Mouse (Mus musculus) ES-E14 (cell line): Measurements from ENCODE around the gene Kat6b. TPM values are rescaled to one million over a fixed set of nuclear protein-coding genes. Genes with fewer than 3 reads are reported as not detected.

Experiments used
- DNase-seq: peaks from one replicate; pipeline ENCODE4 v3.0.0-alpha.2; 2013; ENCODE audit warnings: low read depth, low spot score
- H3K27ac ChIP-seq: 2 replicates; pipeline ENCODE4 v1.5.1; 2012; ENCODE audit warnings: low read depth, mild to moderate bottlenecking, low read length, moderate library complexity, mixed read lengths; ENCODE audit not compliant: poor library complexity, insufficient read depth, severe bottlenecking
- H3K36me3 ChIP-seq: 2 replicates; pipeline ENCODE4 v1.6.1; 2012; ENCODE audit warnings: mild to moderate bottlenecking, low read length, moderate library complexity, mixed read lengths; ENCODE audit not compliant: control insufficient read depth, poor library complexity, insufficient read depth, severe bottlenecking
- H3K4me1 ChIP-seq, 2 experiments: fragments of 150-350 bp in 1 of 2; sonication (generic) in 1 of 2; 2 replicates each; pipeline ENCODE4 v1.6.1; 2012; ENCODE audit warnings: low read length in 2 of 2, mild to moderate bottlenecking in 1 of 2, mixed read lengths in 1 of 2; ENCODE audit not compliant: control insufficient read depth in 2 of 2, insufficient read depth in 2 of 2, poor library complexity in 1 of 2
- H3K4me3 ChIP-seq, 2 experiments: fragments of 150-350 bp in 1 of 2; sonication (generic) in 1 of 2; 2 replicates each; pipeline ENCODE4 v1.5.1; 2012; ENCODE audit warnings: low read length in 2 of 2, low read depth in 1 of 2, mild to moderate bottlenecking in 1 of 2, mixed read lengths in 1 of 2; ENCODE audit not compliant: insufficient read depth in 1 of 2, poor library complexity in 1 of 2, severe bottlenecking in 1 of 2
- H3K9ac ChIP-seq: 2 replicates; pipeline ENCODE4 v1.6.1; 2012; ENCODE audit warnings: low read depth, mild to moderate bottlenecking, low read length, mixed read lengths; ENCODE audit not compliant: poor library complexity, insufficient read depth, severe bottlenecking
- H3K9me3 ChIP-seq: fragments of 150-350 bp; sonication (generic); 2 replicates; pipeline ENCODE4 v1.6.1; 2012; ENCODE audit warnings: low read depth, mild to moderate bottlenecking, low read length; ENCODE audit not compliant: control insufficient read depth, insufficient read depth
- CHD2 ChIP-seq: IDR thresholded peaks from 2 replicates; pipeline ENCODE4 v1.6.1; 2014; ENCODE audit warnings: mild to moderate bottlenecking, low read depth, low read length, inconsistent platforms
- HCFC1 ChIP-seq: IDR thresholded peaks from 2 replicates; pipeline ENCODE4 v1.6.1; 2012; ENCODE audit warnings: low read length, inconsistent platforms, borderline replicate concordance; ENCODE audit not compliant: insufficient read depth
- MAFK ChIP-seq: IDR thresholded peaks from 2 replicates; pipeline ENCODE4 v1.6.1; 2014; ENCODE audit warnings: mild to moderate bottlenecking, low read depth, low read length, inconsistent platforms; ENCODE audit not compliant: insufficient read depth
- ZC3H11A ChIP-seq: IDR thresholded peaks from 2 replicates; pipeline ENCODE4 v1.6.1; 2012; ENCODE audit warnings: low read depth, mild to moderate bottlenecking, inconsistent platforms, low read length, borderline replicate concordance
- ZNF384 ChIP-seq: IDR thresholded peaks from 2 replicates; pipeline ENCODE4 v1.6.1; 2012; ENCODE audit warnings: low read depth, low read length, inconsistent platforms
- in situ Hi-C, 2 experiments: fragments of 600-800 bp; cut with MboI; formaldehyde crosslinking; loops; one replicate each; pipeline ENCODE4 v1.15.1; 2025; ENCODE audit warnings: low sequenced_read_pairs in 2 of 2, inconsistent platforms in 1 of 2; ENCODE audit not compliant: unreplicated experiment in 2 of 2
- total RNA-seq: library from RNA; depleted of rRNA; stranded (reverse); fragments of 300-350 nt; gene quantifications from 2 replicates; pipeline ENCODE4 v1.2.3, GENCODE M21; 2012

The Kat6b gene
- total RNA-seq, 1 experiment, result 172 TPM

- in situ Hi-C loops, result no loop called here
- no peak for DNase-seq
- H3K27ac ChIP-seq, result no peak overlapping the region
Observed at GRCm38 (mm10) chr14:21533566-21533965, 52.3 kb downstream of the Kat6b start.

GRCm38 (mm10) chr14:21534066-21534465 is 52.8 kb downstream of the Kat6b start:
- in situ Hi-C loops, result no loop called here
- H3K4me3 ChIP-seq, result no peak overlapping the region
- TF ChIP-seq HCFC1, result no peak
- TF ChIP-seq ZC3H11A, result no peak
- no peak for TF ChIP-seq ZNF384
- no peak for TF ChIP-seq MAFK
- no peak for TF ChIP-seq CHD2
- no peaks in the 10 kb centered on the region for H3K9me3 ChIP-seq
- H3K9ac ChIP-seq, result no peak overlapping the region
- H3K4me1 ChIP-seq, result peaks cover 11 to 29% of the 10 kb centered on the region in 2 experiments
- no peak for DNase-seq
- H3K27ac ChIP-seq, result no peak overlapping the region
- peaks cover 5% of the 10 kb centered on the region for H3K36me3 ChIP-seq

More at GRCm38 (mm10) chr14:21533566-21533965, 52.3 kb downstream of the Kat6b start:
- TF ChIP-seq ZNF384 (no peak), HCFC1 (no peak), CHD2 (no peak), MAFK (no peak), ZC3H11A (no peak)
- no peak overlapping the region for H3K9ac ChIP-seq
- H3K9me3 ChIP-seq, result no peaks in the 10 kb centered on the region
- peaks cover 11 to 26% of the 10 kb centered on the region in 2 experiments for H3K4me1 ChIP-seq
- no peak overlapping the region for H3K4me3 ChIP-seq
- H3K36me3 ChIP-seq, result peaks cover 6% of the 10 kb centered on the region

- in situ Hi-C loops, result no loop called here
- peaks cover 5% of the 10 kb centered on the region for H3K36me3 ChIP-seq
- no peak for DNase-seq
- H3K9me3 ChIP-seq, result no peaks in the 10 kb centered on the region
- H3K9ac ChIP-seq, result no peak overlapping the region
- TF ChIP-seq ZNF384, result no peak
- H3K4me3 ChIP-seq, result no peak overlapping the region
- no peak overlapping the region for H3K27ac ChIP-seq
- H3K4me1 ChIP-seq, result peaks cover 11 to 29% of the 10 kb centered on the region in 2 experiments
Observed at GRCm38 (mm10) chr14:21534542-21535272, 53.5 kb downstream of the Kat6b start.

DNA sequence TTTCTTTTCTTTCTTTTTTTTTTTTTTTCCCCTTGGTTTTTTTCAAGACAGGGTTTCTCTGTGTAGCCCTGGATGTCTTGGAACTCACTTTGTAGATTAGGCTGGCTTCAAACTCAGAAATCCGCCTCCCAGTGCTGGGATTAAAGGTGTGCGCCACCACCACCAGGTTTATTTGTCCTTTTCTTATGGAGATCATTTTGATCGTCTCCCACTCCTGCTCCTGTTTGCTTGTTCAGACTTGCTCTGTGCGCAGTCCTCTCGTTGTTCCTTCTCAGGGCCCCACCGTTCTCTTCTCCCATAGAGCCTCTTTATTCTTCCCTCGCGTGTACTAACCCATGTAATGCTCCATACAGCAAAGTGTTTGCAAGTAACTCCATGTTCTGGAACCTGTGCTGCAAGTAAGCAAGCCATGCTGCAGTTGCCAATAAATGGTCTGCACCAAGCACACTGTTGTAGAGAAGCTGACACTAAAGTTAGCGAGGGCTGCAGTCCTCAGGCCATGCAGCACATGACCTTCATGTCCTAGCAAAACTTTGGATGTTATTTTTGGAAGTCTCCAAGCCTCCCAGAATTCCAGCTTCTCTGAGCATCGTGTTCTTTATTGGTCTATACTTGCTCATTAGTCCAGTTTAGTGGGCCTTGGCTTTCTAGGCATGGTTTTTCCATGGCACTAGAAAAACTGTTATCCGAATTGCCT is 55.4 kb downstream of the Kat6b start:
- Histone ChIP-seq H3K4me3 (peak overlapping the region; percentile 17 to 34; a peak in 3 of 4 replicates), H3K27ac (peak overlapping the region; percentile 77)
- TF ChIP-seq ZC3H11A, result no peak
- TF ChIP-seq HCFC1, result no peak; the same call in 1 of the 2 replicates
- 0 out of 2 replicates have a peak, but pooled peaks have one; percentile 16 for TF ChIP-seq CHD2
- peak; percentile 88; the same call in 1 of the 2 replicates for TF ChIP-seq ZNF384
- TF ChIP-seq MAFK, result no peak

DNA sequence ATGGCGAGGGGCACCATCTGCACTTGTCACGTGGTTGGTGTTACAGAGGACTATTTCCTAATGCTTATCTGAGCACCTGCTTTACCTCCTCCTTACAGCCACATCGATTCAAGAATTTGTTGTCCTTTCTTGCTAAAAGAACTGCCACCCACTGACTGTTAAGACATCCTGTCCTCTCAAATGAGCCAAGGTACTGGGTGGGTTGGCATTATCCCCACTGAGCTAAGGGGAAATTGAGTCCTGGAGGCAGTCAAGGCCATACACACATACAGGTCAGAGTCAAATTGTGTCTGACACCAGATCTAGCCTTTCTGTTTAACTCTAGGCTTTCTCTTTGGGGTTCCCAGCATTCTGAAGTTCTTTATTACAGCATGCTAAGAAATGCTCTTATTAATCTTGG is 56.6 kb downstream of the Kat6b start:
- in situ Hi-C loops, result no loop called here
- TF ChIP-seq ZC3H11A (no peak), CHD2 (no peak), ZNF384 (no peak), MAFK (no peak), HCFC1 (no peak)
- peak overlapping the region; percentile 72; the same call in 1 of the 2 replicates for H3K27ac ChIP-seq
- H3K4me1 ChIP-seq, result peaks cover 12 to 42% of the 10 kb centered on the region in 2 experiments
- H3K9ac ChIP-seq, result no peak overlapping the region
- H3K36me3 ChIP-seq, result peaks cover 9% of the 10 kb centered on the region
- H3K9me3 ChIP-seq, result no peaks in the 10 kb centered on the region
- DNase-seq, result no peak
- H3K4me3 ChIP-seq, result no peak overlapping the region

More for the DNA sequence above, 55.4 kb downstream of the Kat6b start:
- Histone ChIP-seq H3K9ac (peak overlapping the region; percentile 30; the same call in 1 of the 2 replicates), H3K9me3 (no peaks in the 10 kb centered on the region), H3K36me3 (peaks cover 5% of the 10 kb centered on the region), H3K4me1 (peaks cover 12 to 38% of the 10 kb centered on the region in 2 experiments)
- peak; percentile 60 for DNase-seq
- in situ Hi-C loops, result no loop called here
